Mouse (Mus musculus) B cell, adult 2 months (primary cell): ENCODE results near the gene Pprc1.

Source experiments
- DNase-seq, 2 experiments: peaks; one replicate each; pipeline ENCODE4 v3.0.0; 2022

The Pprc1 gene

DNA sequence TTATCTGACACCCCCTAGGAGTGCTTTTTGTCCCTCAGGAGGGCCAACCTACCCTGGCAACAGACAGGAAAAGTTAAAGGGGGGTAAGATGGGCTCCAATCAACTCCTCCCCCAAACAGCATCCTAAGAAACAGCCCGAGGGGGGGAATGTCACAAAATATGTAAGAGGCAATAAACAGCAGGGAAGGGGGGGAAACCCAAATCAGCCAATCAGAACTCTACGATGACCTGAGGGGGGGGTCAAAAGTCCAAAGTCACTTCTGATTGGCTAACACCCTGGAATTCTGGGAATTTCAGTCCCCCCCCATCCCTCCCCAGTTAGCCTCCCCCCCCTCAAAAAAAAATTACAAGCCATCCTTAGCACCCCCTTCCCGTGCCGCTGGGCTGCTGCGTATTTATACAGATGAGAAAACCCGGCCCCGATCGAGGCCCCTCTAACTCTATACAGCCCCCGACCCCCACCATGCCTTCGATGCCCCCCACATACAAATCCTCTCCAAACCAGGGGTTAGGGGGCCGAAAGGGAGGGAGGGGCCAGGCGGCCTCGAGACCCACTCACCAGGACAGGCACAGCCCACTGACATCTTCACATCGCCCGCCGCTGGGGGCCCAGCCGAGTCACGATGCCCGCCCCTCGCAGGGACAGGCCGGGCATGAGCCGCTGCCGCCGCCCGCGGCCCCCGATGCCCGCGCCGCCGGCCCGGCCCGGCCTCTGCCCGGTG is at the start of gene Pprc1:
Pprc1 (plus strand) TSS at position 616 of the 722 bp plus-strand sequence.
- peak in 1 of 2 experiments; percentile 21 for DNase-seq

DNA sequence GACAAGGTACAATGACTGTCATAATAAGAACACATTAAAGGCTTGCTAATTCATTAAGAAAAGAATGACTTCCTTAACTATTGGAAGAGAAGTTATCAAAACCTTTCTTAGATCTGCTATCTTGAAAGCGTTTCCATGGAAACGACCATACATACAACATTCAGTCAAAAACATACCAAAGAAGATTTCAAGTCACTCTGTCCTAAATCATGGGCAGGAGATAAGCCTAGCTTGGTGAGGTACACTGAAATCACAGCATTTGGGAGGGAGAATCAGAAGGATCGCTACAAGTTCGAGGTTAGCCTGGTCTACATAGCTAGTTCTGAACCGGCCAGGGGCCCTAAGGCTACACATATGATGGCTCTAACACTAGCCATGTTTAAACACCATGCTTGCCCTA is 47.3 kb upstream of the Pprc1 start:
- peak; percentile 27 to 34 for DNase-seq

DNA sequence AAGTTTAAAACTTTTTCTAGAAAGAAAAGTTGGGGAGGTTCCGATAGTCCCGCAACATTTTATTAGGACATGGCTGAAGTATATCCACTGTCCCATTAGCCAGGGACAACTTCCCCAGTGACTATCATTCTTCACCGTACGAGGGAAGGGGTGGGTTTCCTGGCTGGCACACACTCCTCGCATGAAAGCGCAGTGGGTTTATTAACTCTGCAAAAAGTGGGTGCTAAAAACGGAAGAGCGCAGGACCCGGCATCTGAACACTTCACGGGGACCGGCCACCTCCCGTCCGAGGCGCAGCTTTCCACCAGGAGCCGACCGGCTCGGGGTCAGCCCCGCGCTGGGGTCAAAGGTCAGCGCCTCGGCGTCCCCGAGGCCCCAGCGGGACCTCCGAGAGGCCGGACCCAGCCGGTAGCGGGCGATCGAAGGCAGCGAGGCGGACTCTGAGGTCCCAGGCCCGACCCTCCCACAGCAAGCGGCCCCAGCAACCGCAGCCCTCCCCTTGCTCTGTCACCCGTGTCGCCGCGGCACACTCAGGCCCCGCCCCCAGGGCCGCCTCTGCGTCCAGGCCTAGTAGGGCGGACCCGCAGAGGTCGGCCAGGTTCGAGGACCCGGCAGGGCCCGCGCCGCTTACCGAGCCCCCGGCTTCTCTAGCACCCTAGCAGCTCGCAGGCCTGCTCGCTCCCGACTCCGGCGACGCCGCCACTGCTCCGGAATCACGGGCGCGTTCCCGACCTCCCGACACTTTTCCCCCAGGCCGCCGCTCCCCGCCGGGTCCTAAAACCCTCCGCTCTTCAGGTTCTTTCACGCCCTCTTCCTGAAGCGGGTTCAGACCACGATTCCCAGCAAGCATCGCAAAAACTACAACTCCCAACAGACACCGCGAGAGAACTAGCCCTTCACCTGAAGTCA is 46.6 kb upstream of the Pprc1 start, which contains the start of gene Armh3:
Armh3 (minus strand) TSS at position 704 of the 909 bp plus-strand sequence.
- peak; percentile 95 for DNase-seq

- no peak for DNase-seq
Measured at GRCm38 (mm10) chr19:45998694-45999217, 45.9 kb upstream of the Pprc1 start.

DNA sequence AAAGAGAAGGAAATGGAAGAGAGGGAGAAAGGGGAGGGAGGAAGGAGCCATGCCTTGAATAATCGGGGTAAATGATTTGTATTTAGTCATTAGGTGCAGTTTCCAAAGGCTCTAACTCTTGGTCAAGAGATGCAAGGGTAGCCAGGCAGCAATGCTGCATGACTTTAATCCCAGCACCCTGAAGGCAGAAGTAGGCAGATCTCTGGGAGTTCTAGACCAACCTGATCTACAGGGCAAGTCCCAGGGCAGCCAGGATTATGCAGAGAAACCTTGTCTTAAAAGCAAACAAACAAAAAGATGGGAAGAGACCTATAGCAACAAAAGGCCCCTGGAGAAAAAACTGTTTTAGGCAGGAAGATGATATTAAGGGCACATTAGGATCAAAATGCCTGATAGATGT is 45.3 kb upstream of the Pprc1 start:
- no peak for DNase-seq

DNA sequence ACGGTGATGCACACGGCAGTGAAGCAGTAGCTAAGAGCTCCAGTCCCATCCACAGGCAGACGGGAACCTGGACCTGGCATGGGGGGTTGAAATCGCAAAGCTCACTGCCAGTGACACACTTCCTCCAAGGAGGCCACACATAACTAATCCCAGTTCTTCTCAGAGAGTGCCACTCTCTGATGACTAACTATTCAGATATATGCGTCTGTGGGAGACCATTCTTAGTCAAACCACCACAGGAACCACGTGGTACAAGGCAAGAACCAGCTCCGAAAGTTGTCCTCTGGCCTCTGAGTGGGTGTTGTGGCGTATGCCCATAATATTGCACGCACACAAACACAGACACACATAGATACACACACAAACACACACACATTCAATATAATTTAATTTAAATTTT is 42.4 kb upstream of the Pprc1 start:
- DNase-seq, result no peak

DNA sequence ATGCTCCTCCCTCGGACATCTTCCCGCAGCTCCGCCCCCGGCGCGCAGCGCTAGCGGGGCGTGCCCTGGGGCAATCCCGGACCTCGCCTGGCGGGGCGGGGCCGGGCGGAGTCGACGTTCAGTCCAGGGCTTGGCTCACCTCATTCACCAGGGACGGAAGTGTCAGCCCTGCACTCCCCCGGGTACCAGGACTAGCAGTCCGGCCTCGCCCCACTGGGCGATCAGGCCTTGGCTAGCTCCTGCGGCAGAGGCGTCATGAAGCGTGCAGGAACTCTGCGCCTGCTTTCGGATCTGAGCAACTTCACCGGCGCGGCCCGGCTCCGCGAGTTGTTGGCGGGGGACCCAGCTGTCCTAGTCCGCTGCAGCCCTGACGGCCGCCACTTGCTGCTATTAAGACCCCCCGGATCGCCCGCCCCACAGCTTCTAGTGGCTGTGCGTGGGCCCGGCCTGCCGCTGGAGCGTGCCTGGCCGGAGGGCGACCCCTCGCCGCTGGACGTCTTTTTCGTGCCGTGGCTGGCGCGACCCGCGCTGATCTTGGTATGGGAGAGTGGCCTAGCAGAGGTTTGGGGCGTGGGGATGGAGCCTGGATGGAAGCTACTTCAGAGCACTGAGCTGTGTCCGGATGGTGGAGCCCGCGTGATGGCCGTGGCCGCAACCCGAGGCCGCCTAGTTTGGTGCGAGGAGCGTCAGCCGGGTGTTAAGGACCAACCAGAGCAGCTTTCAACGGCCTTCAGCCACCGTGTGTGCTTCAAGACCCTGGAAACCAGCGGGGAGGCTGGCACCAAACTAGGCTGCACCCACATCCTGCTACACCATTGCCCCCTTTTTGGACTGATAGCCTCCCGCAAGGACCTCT is 41.1 kb upstream of the Pprc1 start, which contains the start of gene Hps6:
Hps6 (plus strand) TSS at position 138 of the 856 bp plus-strand sequence.
- peak; percentile 86 to 87 for DNase-seq

GRCm38 (mm10) chr19:46004814-46005466 is 39.7 kb upstream of the Pprc1 start:
- no peak for DNase-seq

DNA sequence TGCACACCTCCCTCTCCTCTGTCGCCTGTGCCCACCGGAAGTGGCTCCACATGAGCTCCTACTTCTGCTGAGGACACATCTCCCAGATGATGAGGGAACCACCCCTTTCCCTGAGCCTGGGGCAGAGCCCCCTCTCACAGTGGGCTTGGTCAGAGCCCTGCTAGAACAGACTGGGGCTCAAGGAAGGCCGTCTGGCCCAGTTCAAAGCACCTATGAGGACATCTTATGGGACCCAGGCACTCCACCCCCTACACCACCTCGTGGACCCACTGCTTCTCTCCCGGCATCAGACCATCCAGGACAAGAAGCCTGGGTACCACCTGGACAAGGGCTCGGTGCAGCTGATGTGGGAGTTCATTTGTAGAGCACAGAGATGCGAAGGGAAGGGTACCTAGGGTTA is 39.0 kb upstream of the Pprc1 start:
- no peak for DNase-seq

GRCm38 (mm10) chr19:46014572-46015178 is 30.0 kb upstream of the Pprc1 start:
- peak; percentile 88 to 89 for DNase-seq

- no peak for DNase-seq
Measured at GRCm38 (mm10) chr19:46016023-46016422, 28.7 kb upstream of the Pprc1 start.

DNA sequence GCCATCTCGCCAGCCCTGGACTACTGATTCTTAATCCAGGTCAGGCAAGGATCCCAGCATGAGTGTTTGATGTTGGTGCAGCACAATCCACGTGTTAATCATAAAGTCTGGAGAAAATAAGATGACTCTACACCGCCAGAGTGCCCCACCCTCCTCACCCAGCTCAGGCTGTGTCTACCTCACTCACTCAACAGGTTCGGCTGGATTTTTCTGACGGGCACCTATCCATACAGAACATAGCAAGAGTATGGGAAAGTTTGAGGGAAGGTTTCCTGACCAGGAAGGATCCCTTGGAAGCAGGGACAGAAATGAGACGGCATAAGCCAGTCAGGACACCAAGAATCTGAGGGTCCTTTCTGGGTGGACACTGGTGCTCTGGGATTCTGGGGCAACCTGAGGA is 19.7 kb upstream of the Pprc1 start:
- DNase-seq, result no peak

GRCm38 (mm10) chr19:46026567-46026966 is 18.1 kb upstream of the Pprc1 start:
- DNase-seq, result no peak

GRCm38 (mm10) chr19:46028747-46029320 is 15.9 kb upstream of the Pprc1 start:
- peak in 1 of 2 experiments; percentile 21 for DNase-seq

GRCm38 (mm10) chr19:46029652-46030051 is 15.0 kb upstream of the Pprc1 start:
- no peak for DNase-seq

GRCm38 (mm10) chr19:46030196-46030983 is 14.3 kb upstream of the Pprc1 start:
- DNase-seq, result no peak

DNA sequence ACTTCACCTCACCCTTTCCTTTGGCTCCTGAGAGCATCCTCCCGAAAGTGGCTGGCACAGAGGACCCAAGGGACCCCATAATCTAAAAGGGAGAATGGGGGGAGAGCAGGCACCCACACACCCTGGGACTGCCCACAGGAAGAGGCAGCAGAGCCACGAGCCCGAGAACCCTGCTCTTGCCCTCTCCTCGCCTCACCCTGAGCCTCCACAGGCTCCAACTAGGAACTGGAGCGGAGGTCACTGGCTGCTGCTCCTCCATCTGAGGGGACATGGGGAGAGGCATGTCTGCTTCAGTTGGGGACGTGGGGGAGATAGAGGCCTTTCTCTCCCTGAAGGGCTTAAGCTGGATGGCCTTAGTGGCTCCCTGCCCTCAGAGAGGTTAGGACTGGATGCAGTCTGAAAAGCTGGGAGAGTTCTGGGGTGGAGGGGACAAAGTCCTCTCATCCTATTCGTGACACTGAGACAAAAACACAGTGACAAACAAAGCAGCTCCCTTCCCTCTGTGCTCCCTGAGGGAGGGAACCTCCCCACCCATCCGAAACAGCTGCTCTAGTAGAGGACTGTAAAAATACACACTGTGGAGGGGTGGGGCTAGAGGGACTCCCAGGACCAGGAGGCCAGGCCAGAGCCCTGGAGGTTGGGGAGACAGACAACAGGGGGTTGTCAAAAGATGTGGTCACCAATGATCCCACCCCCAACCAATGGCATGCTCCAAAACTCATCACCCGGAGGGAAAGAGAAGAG is 12.8 kb upstream of the Pprc1 start:
- no peak for DNase-seq

- no peak for DNase-seq
Measured at GRCm38 (mm10) chr19:46032731-46033510, 11.8 kb upstream of the Pprc1 start.

DNA sequence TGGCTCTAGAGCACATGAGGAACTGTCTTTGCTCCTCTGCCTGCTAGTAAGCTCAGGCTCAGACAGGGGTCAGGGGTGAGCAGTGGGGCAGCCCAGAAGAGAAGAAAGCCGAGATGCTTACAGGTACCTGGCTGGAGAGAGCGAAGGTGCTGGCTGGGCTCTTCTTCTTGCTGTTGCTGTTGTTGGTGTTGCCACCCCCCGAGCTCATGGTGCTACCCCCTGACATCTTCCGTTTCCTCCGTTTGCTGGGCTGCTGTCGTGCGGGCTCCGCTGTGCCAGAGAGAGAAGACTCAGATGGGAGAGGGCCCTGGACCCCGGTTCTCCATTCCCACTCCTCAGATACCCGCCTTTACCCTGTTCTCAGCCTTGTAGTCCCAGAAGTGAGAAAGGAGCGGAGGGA is 10.8 kb upstream of the Pprc1 start:
- no peak for DNase-seq
